Mouse (Mus musculus): Measurements from ENCODE around the gene Trafd1. TPM values are rescaled to one million over a fixed set of nuclear protein-coding genes. Genes with fewer than 3 reads are reported as not detected.

The Trafd1 gene
- polyA plus RNA-seq, 1 experiment = 334 TPM

GRCm38 (mm10) chr5:121367255-121367654 is 18.2 kb downstream of the Trafd1 start:
- Histone ChIP-seq H3K36me3 (ENCODE audit: control insufficient read depth, insufficient read depth, low read length) (no peaks in the 10 kb centered on the region), H3K27ac (ENCODE audit: control insufficient read depth, insufficient read depth, low read depth, low read length) (no peak overlapping the region), H3K4me3 (ENCODE audit: control insufficient read depth, low read depth, low read length) (no peak overlapping the region), H3K27me3 (ENCODE audit: control insufficient read depth, insufficient read depth, low read length) (no peaks in the 10 kb centered on the region), H3K4me1 (ENCODE audit: control insufficient read depth, insufficient read depth, low read length) (no peaks in the 10 kb centered on the region)
- TF ChIP-seq CTCF (IDR thresholded peaks at IDR 0.05; ENCODE audit: control insufficient read depth, insufficient read depth, insufficient replicate concordance, low read depth, low read length) (no peak), POLR2A (IDR thresholded peaks at IDR 0.05; ENCODE audit: control insufficient read depth, low read depth, low read length) (no peak)

GRCm38 (mm10) chr5:121366449-121367225 is 18.8 kb downstream of the Trafd1 start:
- no peak for TF ChIP-seq CTCF (IDR thresholded peaks at IDR 0.05; ENCODE audit: control insufficient read depth, insufficient read depth, insufficient replicate concordance, low read depth, low read length)
- Histone ChIP-seq H3K4me3 (ENCODE audit: control insufficient read depth, low read depth, low read length) (no peak overlapping the region), H3K36me3 (ENCODE audit: control insufficient read depth, insufficient read depth, low read length) (no peaks in the 10 kb centered on the region), H3K27ac (ENCODE audit: control insufficient read depth, insufficient read depth, low read depth, low read length) (no peak overlapping the region), H3K4me1 (ENCODE audit: control insufficient read depth, insufficient read depth, low read length) (no peaks in the 10 kb centered on the region), H3K27me3 (ENCODE audit: control insufficient read depth, insufficient read depth, low read length) (no peaks in the 10 kb centered on the region)

- no peaks in the 10 kb centered on the region for H3K4me1 ChIP-seq (ENCODE audit: control insufficient read depth, insufficient read depth, low read length)
- H3K4me3 ChIP-seq (ENCODE audit: control insufficient read depth, low read depth, low read length) = no peak overlapping the region
- TF ChIP-seq CTCF (IDR thresholded peaks at IDR 0.05; ENCODE audit: control insufficient read depth, insufficient read depth, insufficient replicate concordance, low read depth, low read length) = no peak
- TF ChIP-seq POLR2A (IDR thresholded peaks at IDR 0.05; ENCODE audit: control insufficient read depth, low read depth, low read length) = no peak
- H3K27ac ChIP-seq (ENCODE audit: control insufficient read depth, insufficient read depth, low read depth, low read length) = no peak overlapping the region
- H3K36me3 ChIP-seq (ENCODE audit: control insufficient read depth, insufficient read depth, low read length) = peaks cover 4% of the 10 kb centered on the region
- H3K27me3 ChIP-seq (ENCODE audit: control insufficient read depth, insufficient read depth, low read length) = no peaks in the 10 kb centered on the region
These were observed 22.0 kb downstream of the Trafd1 start for GRCm38 (mm10) chr5:121363441-121363840.

- H3K4me3 ChIP-seq (ENCODE audit: control insufficient read depth, low read depth, low read length) = no peak overlapping the region
- no peaks in the 10 kb centered on the region for H3K27me3 ChIP-seq (ENCODE audit: control insufficient read depth, insufficient read depth, low read length)
- H3K36me3 ChIP-seq (ENCODE audit: control insufficient read depth, insufficient read depth, low read length) = peaks cover 4% of the 10 kb centered on the region
- no peaks in the 10 kb centered on the region for H3K4me1 ChIP-seq (ENCODE audit: control insufficient read depth, insufficient read depth, low read length)
- TF ChIP-seq CTCF (IDR thresholded peaks at IDR 0.05; ENCODE audit: control insufficient read depth, insufficient read depth, insufficient replicate concordance, low read depth, low read length) (no peak), POLR2A (IDR thresholded peaks at IDR 0.05; ENCODE audit: control insufficient read depth, low read depth, low read length) (no peak)
- no peak overlapping the region for H3K27ac ChIP-seq (ENCODE audit: control insufficient read depth, insufficient read depth, low read depth, low read length)
These were observed 23.7 kb downstream of the Trafd1 start for GRCm38 (mm10) chr5:121361696-121362095.

DNA sequence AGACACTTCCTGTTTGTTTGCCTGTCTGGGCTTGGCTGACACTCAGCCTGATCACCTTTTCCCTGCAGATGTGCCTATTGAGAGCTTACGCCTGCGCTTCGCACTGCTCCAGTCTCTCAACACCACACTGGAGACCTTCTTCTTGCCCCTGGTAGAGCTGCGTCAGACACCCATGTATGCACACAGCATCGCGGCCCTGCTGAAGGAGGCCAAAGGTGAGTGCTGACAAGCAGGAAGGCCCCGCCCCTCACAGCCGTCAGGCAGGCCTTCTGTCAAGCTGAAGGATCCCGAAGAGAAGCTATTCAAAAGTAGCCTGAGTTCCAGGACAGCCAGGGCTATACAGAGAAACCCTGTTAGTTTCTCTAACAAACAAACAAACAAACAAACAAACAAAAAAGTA is 26.2 kb downstream of the Trafd1 start:
- H3K36me3 ChIP-seq (ENCODE audit: control insufficient read depth, insufficient read depth, low read length) = peaks cover 6% of the 10 kb centered on the region
- no peaks in the 10 kb centered on the region for H3K27me3 ChIP-seq (ENCODE audit: control insufficient read depth, insufficient read depth, low read length)
- no peak overlapping the region for H3K4me3 ChIP-seq (ENCODE audit: control insufficient read depth, low read depth, low read length)
- no peak overlapping the region for H3K27ac ChIP-seq (ENCODE audit: control insufficient read depth, insufficient read depth, low read depth, low read length)
- TF ChIP-seq CTCF (IDR thresholded peaks at IDR 0.05; ENCODE audit: control insufficient read depth, insufficient read depth, insufficient replicate concordance, low read depth, low read length) = no peak
- no peak for TF ChIP-seq POLR2A (IDR thresholded peaks at IDR 0.05; ENCODE audit: control insufficient read depth, low read depth, low read length)
- H3K4me1 ChIP-seq (ENCODE audit: control insufficient read depth, insufficient read depth, low read length) = no peaks in the 10 kb centered on the region

DNA sequence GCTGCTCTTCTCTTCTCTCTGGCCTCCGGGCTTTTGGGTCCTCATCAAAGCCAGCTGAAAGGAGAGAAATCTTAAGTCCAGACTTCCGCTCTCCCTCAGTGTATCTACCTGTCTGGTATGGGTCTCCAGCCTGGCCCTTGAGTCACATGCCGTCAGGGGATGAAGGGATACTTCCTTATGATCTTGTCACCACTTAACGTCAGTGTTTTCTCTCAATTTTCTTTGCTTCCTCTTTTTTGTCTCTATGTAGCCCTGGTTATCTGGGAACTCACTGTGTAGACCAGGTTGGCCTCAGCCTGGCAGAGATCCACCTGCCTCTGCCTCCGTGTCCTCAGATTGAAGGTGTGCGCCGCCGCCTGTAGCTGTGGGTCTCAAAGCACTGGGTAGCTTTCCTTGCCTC is 41.4 kb downstream of the Trafd1 start:
- H3K27ac ChIP-seq (ENCODE audit: control insufficient read depth, insufficient read depth, low read depth, low read length) = no peak overlapping the region
- H3K4me3 ChIP-seq (ENCODE audit: control insufficient read depth, low read depth, low read length) = no peak overlapping the region
- TF ChIP-seq CTCF (IDR thresholded peaks at IDR 0.05; ENCODE audit: control insufficient read depth, insufficient read depth, insufficient replicate concordance, low read depth, low read length) (no peak), POLR2A (IDR thresholded peaks at IDR 0.05; ENCODE audit: control insufficient read depth, low read depth, low read length) (no peak)
- H3K27me3 ChIP-seq (ENCODE audit: control insufficient read depth, insufficient read depth, low read length) = no peaks in the 10 kb centered on the region
- peaks cover 11% of the 10 kb centered on the region for H3K36me3 ChIP-seq (ENCODE audit: control insufficient read depth, insufficient read depth, low read length)
- no peaks in the 10 kb centered on the region for H3K4me1 ChIP-seq (ENCODE audit: control insufficient read depth, insufficient read depth, low read length)

DNA sequence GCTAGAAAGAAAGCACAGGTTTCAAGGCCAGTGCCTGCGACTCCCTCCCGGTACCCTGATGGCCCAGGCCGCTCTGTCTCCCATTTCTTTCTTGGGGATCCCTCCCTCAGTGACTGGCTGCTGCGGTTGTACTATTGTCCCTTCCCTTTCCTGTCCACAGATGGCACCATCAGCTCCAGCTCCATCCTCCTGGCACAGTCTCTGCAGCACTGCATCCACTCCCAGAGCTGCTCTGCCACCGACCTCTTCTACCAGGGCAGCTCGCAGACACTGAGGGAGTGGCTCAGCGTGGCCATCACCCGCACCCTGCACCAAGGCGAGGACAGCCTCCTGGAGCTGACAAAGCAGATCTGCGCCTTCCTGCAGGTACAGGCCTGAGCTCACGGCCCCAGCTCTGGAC is 42.9 kb downstream of the Trafd1 start:
- no peak overlapping the region for H3K4me3 ChIP-seq (ENCODE audit: control insufficient read depth, low read depth, low read length)
- peaks cover 9% of the 10 kb centered on the region for H3K36me3 ChIP-seq (ENCODE audit: control insufficient read depth, insufficient read depth, low read length)
- H3K27ac ChIP-seq (ENCODE audit: control insufficient read depth, insufficient read depth, low read depth, low read length) = no peak overlapping the region
- no peaks in the 10 kb centered on the region for H3K27me3 ChIP-seq (ENCODE audit: control insufficient read depth, insufficient read depth, low read length)
- no peaks in the 10 kb centered on the region for H3K4me1 ChIP-seq (ENCODE audit: control insufficient read depth, insufficient read depth, low read length)
- TF ChIP-seq POLR2A (IDR thresholded peaks at IDR 0.05; ENCODE audit: control insufficient read depth, low read depth, low read length) (no peak), CTCF (IDR thresholded peaks at IDR 0.05; ENCODE audit: control insufficient read depth, insufficient read depth, insufficient replicate concordance, low read depth, low read length) (no peak)
